Mouse (Mus musculus) forebrain, embryonic 14.5 days (tissue): ENCODE data around the gene Prkar2b. TPM values are rescaled to one million over a fixed set of nuclear protein-coding genes. Genes with fewer than 3 reads are reported as not detected.

Source experiments
- ATAC-seq: fragments of 200-750 bp; cut with Nextera tagmentation; 2 replicates; pipeline ENCODE4 v1.8.0; 2017; ENCODE audit warnings: mild to moderate bottlenecking, moderate library complexity
- DNase-seq: peaks from one replicate; pipeline ENCODE4 v3.0.0-alpha.2; 2015; ENCODE audit warnings: low spot score
- H3K27ac ChIP-seq: fragments of 300-500 bp; sonication (generic); 2 replicates; pipeline ENCODE4 v1.5.1; 2014; ENCODE audit warnings: low read depth, mild to moderate bottlenecking, control low read depth, low read length, moderate library complexity
- H3K27me3 ChIP-seq: fragments of 300-500 bp; sonication (generic); replicated peaks from 2 replicates; pipeline ENCODE4 v1.6.1; 2014; ENCODE audit warnings: low read length, control low read depth, mixed read lengths; ENCODE audit not compliant: control insufficient read depth, insufficient read depth
- H3K36me3 ChIP-seq: fragments of 300-500 bp; sonication (generic); 2 replicates; pipeline ENCODE4 v1.6.1; 2014; ENCODE audit warnings: low read length, control low read depth; ENCODE audit not compliant: control insufficient read depth, insufficient read depth
- H3K4me1 ChIP-seq: fragments of 300-500 bp; sonication (generic); 2 replicates; pipeline ENCODE4 v1.6.1; 2014; ENCODE audit warnings: antibody characterized with exemption, low read length, control low read depth; ENCODE audit not compliant: control insufficient read depth, insufficient read depth
- H3K4me2 ChIP-seq: fragments of 300-500 bp; sonication (generic); 2 replicates; pipeline ENCODE4 v1.6.1; 2014; ENCODE audit warnings: mild to moderate bottlenecking, control low read depth, low read length
- H3K4me3 ChIP-seq: fragments of 300-500 bp; sonication (generic); 2 replicates; pipeline ENCODE4 v1.5.1; 2014; ENCODE audit warnings: low read depth, low read length, control low read depth
- H3K9ac ChIP-seq: fragments of 300-500 bp; sonication (generic); 2 replicates; pipeline ENCODE4 v1.6.1; 2014; ENCODE audit warnings: mild to moderate bottlenecking, low read length, control low read depth, moderate library complexity
- H3K9me3 ChIP-seq: fragments of 300-500 bp; sonication (generic); replicated peaks from 2 replicates; pipeline ENCODE4 v1.6.1; 2016; ENCODE audit warnings: low read length, control low read depth, mixed read lengths; ENCODE audit not compliant: control insufficient read depth
- WGBS: fragments of 180-500 bp; shearing (Covaris S2); extraction: QIAGEN DNeasy Blood & Tissue Kit; methylation state at CpG from one replicate; pipeline ENCODE4 v1.1.7; 2014; 5-methylcytosine and 5-hydroxymethylcytosine counted together
- polyA plus RNA-seq: library from polyadenylated mRNA; unstranded; fragments of >200 nt; fragmentation: Nextera tagmentation; extraction: Ambion mirVana; gene quantifications from 2 replicates; pipeline ENCODE4 v1.2.1, GENCODE M21; 2014

Prkar2b gene
- polyA plus RNA-seq, 1 experiment from 2014 or later = 114 TPM

GRCm38 (mm10) chr12:31976544-31976943 lies 84.6 kb downstream of the Prkar2b start:
- Histone ChIP-seq H3K36me3 (no peaks in the 10 kb centered on the region), H3K4me2 (no peak overlapping the region), H3K27ac (0 out of 2 replicates have a peak overlapping the region, but pooled peaks have one; percentile 27), H3K4me3 (no peak overlapping the region), H3K27me3 (no peaks in the 10 kb centered on the region), H3K9me3 (no peaks in the 10 kb centered on the region), H3K4me1 (no peaks in the 10 kb centered on the region; the same call in 1 of the 2 replicates), H3K9ac (no peak overlapping the region)
- DNase-seq = peak; percentile 43
- ATAC-seq = no peak
- 68% methylated on average over 7 of the region's 7 CpGs for WGBS

- Histone ChIP-seq H3K36me3 (peaks cover 6% of the 10 kb centered on the region; the same call in 1 of the 2 replicates), H3K27me3 (no peaks in the 10 kb centered on the region), H3K4me1 (no peaks in the 10 kb centered on the region; the same call in 1 of the 2 replicates), H3K4me2 (no peak overlapping the region), H3K9ac (no peak overlapping the region), H3K4me3 (no peak overlapping the region), H3K27ac (no peak overlapping the region; the same call in 1 of the 2 replicates), H3K9me3 (no peaks in the 10 kb centered on the region)
- WGBS = 42% methylated on average over 13 of the region's 13 CpGs
- DNase-seq (peak; percentile 93), ATAC-seq (peak; percentile 95)
Measured at GRCm38 (mm10) chr12:31973473-31974172, 87.5 kb downstream of the Prkar2b start.

GRCm38 (mm10) chr12:31971547-31971946 lies 89.5 kb downstream of the Prkar2b start:
- ATAC-seq = no peak
- no peaks in the 10 kb centered on the region for H3K9me3 ChIP-seq
- H3K36me3 ChIP-seq = peaks cover 6% of the 10 kb centered on the region; the same call in 1 of the 2 replicates
- H3K9ac ChIP-seq = no peak overlapping the region
- no peak overlapping the region for H3K27ac ChIP-seq
- H3K4me1 ChIP-seq = no peaks in the 10 kb centered on the region
- H3K4me3 ChIP-seq = no peak overlapping the region
- WGBS = 88% methylated on average over 8 of the region's 8 CpGs
- no peaks in the 10 kb centered on the region for H3K27me3 ChIP-seq
- no peak overlapping the region for H3K4me2 ChIP-seq
- no peak for DNase-seq

- Histone ChIP-seq H3K4me2 (no peak overlapping the region), H3K36me3 (peaks cover 26% of the 10 kb centered on the region; the same call in 1 of the 2 replicates), H3K9ac (no peak overlapping the region), H3K27ac (no peak overlapping the region), H3K27me3 (no peaks in the 10 kb centered on the region), H3K9me3 (no peaks in the 10 kb centered on the region), H3K4me1 (no peaks in the 10 kb centered on the region), H3K4me3 (no peak overlapping the region)
- DNase-seq (no peak), ATAC-seq (no peak)
- 0% methylated on average over 1 of the region's 1 CpGs for WGBS
Measured at GRCm38 (mm10) chr12:31969111-31969510, 92.0 kb downstream of the Prkar2b start.

GRCm38 (mm10) chr12:31967536-31967935 lies 93.6 kb downstream of the Prkar2b start:
- H3K4me3 ChIP-seq = no peak overlapping the region
- peaks cover 30% of the 10 kb centered on the region; the same call in 1 of the 2 replicates for H3K36me3 ChIP-seq
- H3K27ac ChIP-seq = no peak overlapping the region
- no peaks in the 10 kb centered on the region for H3K9me3 ChIP-seq
- ATAC-seq = peak; percentile 74
- peak; percentile 83 for DNase-seq
- no peaks in the 10 kb centered on the region for H3K27me3 ChIP-seq
- no peaks in the 10 kb centered on the region for H3K4me1 ChIP-seq
- H3K4me2 ChIP-seq = no peak overlapping the region
- 8% methylated on average over 2 of the region's 2 CpGs for WGBS
- no peak overlapping the region for H3K9ac ChIP-seq

GRCm38 (mm10) chr12:31966405-31966804 lies 94.7 kb downstream of the Prkar2b start:
- no peak overlapping the region for H3K9ac ChIP-seq
- no peak overlapping the region for H3K27ac ChIP-seq
- H3K9me3 ChIP-seq = no peaks in the 10 kb centered on the region
- ATAC-seq (no peak), DNase-seq (no peak)
- no peak overlapping the region for H3K4me3 ChIP-seq
- peaks cover 31% of the 10 kb centered on the region; the same call in 1 of the 2 replicates for H3K36me3 ChIP-seq
- H3K4me2 ChIP-seq = no peak overlapping the region
- H3K27me3 ChIP-seq = no peaks in the 10 kb centered on the region
- H3K4me1 ChIP-seq = no peaks in the 10 kb centered on the region
- 82% methylated on average over 4 of the region's 4 CpGs for WGBS

- ATAC-seq = peak; percentile 47; the same call in 1 of the 2 replicates
- 87% methylated on average over 12 of the region's 12 CpGs for WGBS
Measured at GRCm38 (mm10) chr12:31965517-31966212, 95.4 kb downstream of the Prkar2b start.

GRCm38 (mm10) chr12:31964074-31964473 lies 97.0 kb downstream of the Prkar2b start:
- no peaks in the 10 kb centered on the region for H3K4me1 ChIP-seq
- peak; percentile 64; the same call in 1 of the 2 replicates for ATAC-seq
- H3K4me3 ChIP-seq = no peak overlapping the region
- H3K36me3 ChIP-seq = peaks cover 35% of the 10 kb centered on the region; the same call in 1 of the 2 replicates
- H3K4me2 ChIP-seq = no peak overlapping the region
- no peak overlapping the region for H3K27ac ChIP-seq
- no peaks in the 10 kb centered on the region for H3K9me3 ChIP-seq
- DNase-seq = peak; percentile 29
- no peaks in the 10 kb centered on the region for H3K27me3 ChIP-seq
- 75% methylated on average over 6 of the region's 6 CpGs for WGBS
- H3K9ac ChIP-seq = no peak overlapping the region

More at GRCm38 (mm10) chr12:31965517-31966212, 95.4 kb downstream of the Prkar2b start:
- DNase-seq = peak; percentile 58
- Histone ChIP-seq H3K4me3 (no peak overlapping the region), H3K27me3 (no peaks in the 10 kb centered on the region), H3K27ac (peak overlapping the region; percentile 21; the same call in 1 of the 2 replicates), H3K9me3 (no peaks in the 10 kb centered on the region), H3K4me1 (no peaks in the 10 kb centered on the region), H3K4me2 (no peak overlapping the region), H3K36me3 (peaks cover 29% of the 10 kb centered on the region; the same call in 1 of the 2 replicates), H3K9ac (no peak overlapping the region)
